Mouse (Mus musculus) fibroblast of lung, adult 2 months (primary cell): Measurements from ENCODE around the gene Herc1.

Experiments used
- DNase-seq: peaks from one replicate; pipeline ENCODE4 v3.0.0-alpha.2; 2011; ENCODE audit warnings: low read depth

Gene Herc1

DNA sequence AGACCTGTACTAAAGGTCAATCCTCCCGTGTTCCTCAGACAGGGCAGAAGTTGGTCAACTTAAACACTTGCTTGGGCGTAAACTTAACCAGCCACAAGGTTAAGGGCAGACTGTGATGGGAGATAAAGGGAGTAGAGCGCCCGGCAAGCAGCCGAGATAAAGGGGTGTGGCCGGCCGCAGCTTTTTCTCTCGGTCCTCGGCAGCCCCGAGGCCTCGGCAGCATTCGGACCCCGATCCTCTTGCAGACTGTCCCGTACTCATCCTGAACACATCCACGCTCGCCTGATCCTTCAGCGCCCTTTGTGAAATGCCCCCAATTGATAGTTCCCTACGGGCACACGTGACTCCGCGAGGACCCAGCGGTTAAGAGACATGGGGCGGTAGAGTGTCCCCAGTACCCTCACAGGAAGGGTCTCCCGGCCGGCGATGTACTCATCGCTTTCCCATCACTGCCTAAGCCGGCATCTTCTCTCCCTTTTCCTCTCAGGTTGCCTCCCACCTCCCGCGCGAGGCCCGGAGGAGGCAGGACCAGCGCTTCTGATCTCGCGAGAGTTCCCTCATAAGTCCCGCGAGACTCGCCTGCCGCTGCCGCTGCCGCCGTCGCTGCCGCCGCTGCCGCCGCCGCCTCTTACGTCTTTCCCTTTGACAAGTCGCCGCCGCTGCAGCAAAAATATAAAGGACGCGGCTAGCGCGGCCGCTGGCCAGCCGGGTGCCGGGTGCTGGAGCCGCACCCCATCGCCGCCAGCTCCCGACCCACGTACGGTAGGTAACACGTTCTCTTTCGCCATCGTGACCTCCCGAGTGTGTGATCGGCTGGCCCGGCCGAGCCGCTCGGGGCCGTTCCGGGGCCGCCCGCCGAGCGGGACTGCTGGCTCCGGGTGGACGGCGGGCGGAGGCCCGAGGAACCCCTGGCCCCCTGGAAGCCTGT, at the start of gene Herc1:
TSS of gene Herc1 (plus strand) at position 591 of the 928 bp plus-strand sequence.
- peak; percentile 73 for DNase-seq

DNA sequence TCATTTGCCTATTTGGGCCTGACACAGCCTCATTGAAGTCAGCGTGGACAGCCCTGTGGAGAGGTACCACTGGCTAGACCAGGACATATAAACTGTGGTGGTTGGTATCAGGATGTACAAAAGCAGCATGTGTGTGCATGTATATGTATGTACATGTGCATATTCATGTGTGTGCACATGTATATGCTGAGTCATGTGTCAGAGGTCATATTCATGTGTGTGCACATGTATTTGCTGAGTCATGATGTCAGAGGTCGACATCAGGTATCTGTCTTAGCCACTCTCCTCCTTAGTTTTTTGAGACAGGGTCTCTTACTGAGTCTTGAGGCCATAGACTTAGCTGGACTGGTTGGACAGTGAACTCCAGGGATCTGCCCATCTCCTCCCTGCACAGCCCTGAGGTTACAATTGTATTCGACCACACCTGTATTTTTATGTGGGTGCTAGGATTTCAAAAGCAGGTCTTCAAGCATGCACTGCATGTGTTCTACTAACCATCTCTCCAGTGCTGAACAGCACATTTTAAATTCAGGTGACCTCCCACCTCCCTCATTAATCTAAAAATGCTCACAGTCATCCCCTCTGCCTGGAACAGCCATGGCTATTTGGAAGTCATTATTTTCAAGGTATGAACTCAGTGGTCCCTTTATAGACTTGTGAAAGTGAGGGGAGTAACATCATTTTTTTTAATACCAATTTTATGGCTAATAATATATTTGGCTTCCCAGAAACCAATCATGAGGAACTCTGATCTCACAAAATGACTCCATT, 45.7 kb upstream of the Herc1 start:
- DNase-seq = no peak

DNA sequence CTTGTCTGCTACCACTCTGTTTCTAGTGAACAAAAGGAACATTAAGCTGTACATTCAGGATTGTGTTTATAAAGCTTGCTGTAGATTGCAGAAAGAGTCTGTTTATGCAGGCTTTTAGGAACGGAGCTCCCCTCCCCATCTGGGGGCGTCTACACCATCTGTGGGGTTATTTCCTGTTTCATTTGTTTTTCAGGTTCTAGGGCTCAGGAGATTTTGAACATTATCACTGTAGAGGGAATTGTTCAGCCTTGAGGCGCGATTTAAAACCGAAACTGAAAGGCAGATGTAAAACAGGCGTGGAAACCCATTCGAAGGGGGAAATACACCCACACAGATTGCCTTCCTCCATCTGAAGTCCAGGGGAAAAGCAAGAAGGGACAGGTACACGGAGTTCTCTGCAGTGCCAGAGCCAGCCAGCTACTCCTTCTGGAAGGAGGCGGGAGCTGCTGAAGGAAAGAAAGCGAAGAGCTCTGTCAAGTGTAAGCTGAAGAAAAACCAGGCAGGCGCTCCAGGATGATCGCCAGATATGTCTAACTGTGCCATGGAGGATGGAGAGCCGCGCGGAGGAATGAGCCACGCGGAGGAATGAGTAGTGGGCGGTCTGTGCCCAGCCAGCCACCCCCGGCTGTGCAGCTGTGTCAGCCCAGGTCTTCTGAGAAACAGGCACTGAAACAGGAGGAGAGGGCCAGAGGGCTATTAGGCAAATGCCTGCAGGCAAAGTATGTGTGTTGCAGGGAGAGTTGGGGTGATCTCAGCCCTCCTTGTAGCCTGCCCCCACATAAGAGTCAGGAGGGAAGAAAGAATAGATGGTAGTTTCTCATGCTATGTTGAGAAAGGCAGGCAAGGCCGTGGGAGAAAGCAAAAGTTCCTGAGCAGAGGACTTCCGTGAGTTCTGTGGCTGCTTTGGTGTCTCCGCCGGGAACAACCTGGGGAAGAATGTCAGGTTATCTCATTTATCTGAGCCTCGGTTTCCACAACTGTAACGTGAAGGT, 44.8 kb upstream of the Herc1 start:
- no peak for DNase-seq

DNA sequence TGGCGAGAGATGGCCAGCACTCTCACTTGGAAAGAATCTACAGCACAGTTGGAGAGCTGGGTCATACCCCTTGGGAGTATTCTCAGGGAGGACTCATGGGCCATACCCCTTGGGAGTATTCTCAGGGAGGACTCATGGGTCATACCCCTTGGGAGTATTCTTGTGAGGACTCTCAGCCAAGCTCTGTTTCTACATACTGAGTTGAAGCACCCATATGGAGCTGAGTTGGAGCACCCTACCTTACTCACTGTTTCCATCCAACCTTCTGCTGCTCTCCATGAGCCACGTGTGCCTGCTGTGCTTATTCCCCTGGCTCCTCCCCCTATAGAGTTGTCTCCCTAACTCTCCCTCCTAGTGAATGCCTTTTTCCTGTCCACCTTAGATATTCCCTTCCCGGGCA, 43.8 kb upstream of the Herc1 start:
- no peak for DNase-seq

GRCm38 (mm10) chr9:66307341-66307740, 42.9 kb upstream of the Herc1 start:
- peak; percentile 67 for DNase-seq

DNA sequence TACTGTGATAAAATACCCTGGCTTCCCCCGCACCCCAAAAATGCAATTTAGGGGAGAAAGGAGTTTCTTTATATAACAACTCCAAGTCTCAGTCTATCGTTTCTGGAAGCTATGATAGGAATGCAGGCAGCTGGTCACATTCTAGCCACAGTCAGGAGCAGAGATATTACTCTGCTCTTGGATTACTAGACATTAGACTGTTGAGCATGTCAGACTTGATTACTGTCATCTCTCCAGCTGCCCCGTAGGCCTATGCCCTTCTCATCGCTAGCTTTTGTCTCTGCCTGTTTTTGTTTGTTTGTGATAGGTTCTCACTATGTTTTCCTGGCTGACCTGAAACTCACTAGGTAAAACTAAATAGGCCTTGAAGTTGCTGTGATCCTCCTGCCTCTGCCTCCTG, 41.5 kb upstream of the Herc1 start:
- DNase-seq = no peak

DNA sequence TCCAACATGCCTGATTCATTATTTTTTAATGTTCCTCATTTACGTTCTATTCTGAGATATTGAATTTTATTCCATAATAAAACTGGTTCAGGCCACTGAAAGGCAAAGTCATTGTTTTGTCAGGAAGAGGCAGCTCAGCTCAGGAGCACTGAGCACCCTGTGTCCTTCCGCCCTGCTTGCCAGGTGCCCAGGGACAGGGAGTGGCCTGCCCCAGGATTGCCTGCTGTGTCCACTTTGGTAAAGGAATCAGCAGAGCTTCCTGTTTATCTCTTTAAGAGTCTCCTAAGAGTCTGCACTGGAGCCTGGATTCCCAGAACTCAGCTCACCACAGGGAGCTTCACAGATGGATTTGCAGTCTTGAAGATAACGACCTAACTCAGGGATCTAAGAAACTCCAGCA, 38.8 kb upstream of the Herc1 start:
- DNase-seq = no peak

GRCm38 (mm10) chr9:66316603-66317002, 33.6 kb upstream of the Herc1 start:
- no peak for DNase-seq

DNA sequence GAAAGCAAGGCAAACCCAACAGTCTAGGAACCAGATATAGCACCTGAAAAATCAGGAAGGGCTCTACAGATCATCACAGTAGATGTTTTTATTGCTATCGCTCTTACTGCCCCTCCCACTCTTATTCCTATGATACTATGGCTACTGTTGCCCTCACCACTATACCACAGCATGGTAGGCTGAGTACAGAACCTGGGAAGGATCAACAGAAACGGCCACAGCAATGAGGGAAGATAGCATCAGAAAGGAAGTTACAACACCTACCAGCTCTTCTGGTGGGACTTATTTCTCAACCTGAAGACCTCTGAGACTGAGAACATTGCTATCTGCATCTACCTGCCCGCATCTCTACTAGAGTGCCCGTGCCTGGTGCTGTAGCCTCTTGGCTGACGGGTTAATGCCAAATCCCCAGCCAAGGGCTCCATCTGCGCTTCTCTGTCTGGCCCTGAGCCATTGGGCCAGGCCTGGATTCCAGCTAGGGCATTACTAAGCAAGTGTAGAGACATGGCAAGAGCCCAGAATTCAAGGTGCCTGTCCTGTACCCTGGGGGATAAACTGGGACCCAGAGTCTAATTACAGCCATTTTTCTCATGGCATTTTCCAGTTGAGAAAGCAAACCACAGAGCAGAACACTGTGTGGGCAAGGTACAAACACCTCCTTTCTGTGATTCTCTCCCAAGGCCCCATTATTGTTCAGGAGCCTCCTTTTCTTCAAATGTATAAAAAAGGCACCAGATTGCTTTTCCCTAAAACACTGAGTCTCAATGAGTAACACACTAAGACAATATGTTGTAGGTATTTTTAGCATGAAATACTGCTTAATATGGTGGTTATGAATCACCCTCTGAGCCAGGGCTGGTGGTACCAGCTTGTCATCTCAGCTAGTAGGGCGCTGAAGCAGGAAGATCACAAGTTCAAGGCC, 28.0 kb upstream of the Herc1 start:
- DNase-seq = no peak

GRCm38 (mm10) chr9:66326879-66327278, 23.4 kb upstream of the Herc1 start:
- no peak for DNase-seq

DNA sequence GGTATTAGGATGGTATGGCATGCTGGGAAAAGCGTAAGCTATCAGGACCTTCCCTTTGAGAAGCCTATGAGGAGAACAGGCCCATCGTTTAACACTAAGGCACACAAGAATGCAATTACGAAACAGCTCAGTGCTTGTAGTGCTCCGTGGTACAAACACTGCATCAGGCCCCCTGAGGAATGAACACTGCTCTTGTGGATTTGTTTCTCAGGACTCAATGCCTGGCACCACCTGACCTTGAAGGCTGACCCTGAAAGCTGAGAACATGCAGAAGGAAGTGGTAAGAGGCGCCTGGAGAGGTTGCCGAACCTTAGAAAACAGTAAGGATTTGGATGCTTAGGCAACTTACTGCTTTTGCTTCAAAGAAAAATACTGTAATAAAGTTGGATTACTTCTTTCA, 20.8 kb upstream of the Herc1 start:
- DNase-seq = peak; percentile 43

DNA sequence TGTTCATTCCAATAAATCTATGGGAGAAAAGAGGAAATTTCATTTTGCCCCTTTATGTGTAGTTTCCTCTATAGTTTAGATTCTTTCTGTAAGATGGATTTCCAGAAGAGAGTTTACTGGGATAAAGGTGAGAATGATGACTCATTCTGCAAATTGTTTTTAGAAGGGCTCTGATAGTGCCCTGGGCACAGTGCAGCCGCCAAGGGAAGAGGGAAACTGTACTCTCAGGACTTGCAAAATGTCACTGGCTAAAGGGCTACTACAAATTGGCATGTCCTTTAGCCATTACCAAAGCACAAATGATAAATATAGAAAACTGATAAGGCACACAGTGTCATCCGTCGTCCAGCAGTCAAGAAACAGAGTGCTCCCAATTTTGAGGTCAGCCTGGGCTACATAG, 19.8 kb upstream of the Herc1 start:
- DNase-seq = no peak

GRCm38 (mm10) chr9:66331548-66331947, 18.7 kb upstream of the Herc1 start:
- no peak for DNase-seq

GRCm38 (mm10) chr9:66332393-66332792, 17.9 kb upstream of the Herc1 start:
- no peak for DNase-seq

DNA sequence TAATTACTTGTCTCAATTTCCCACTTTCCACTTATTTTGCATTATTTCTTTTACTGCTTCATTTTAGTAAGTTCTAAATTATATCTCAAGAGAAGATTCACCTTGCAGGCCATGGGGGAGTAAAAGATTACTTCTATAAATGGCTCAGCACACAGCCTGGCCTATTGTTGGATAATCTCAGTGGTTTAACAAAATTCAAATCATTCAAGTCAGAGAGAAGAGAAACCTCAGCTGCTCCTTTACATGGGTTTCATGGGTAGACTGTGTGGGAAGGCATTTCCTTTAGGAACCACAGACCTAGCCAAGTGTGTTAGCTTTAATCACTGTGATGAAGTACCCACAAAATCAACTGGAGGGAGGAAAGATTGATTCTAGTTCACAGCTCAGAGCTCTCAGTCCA, 13.0 kb upstream of the Herc1 start:
- DNase-seq = peak; percentile 17

GRCm38 (mm10) chr9:66338005-66338782, 12.1 kb upstream of the Herc1 start:
- no peak for DNase-seq

DNA sequence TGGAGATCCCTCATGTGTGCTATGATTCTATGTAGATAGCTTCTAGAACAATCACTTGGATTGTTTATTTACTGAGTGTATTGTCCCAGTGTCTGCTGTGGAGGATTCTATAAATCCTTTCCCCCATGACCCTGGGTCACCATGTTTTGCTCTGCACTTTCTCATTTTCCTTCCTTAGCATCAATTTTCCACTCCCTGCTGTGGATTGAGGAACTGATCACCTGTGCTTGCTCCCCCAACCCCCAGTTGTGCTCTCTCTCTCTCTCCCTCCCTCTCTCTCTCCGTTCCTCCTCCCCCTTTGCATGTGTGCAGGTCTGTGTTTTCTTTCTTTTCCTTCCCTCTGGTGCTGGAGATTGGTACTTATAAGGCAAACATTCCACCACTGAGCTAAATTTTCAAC, 10.5 kb upstream of the Herc1 start:
- DNase-seq = no peak

DNA sequence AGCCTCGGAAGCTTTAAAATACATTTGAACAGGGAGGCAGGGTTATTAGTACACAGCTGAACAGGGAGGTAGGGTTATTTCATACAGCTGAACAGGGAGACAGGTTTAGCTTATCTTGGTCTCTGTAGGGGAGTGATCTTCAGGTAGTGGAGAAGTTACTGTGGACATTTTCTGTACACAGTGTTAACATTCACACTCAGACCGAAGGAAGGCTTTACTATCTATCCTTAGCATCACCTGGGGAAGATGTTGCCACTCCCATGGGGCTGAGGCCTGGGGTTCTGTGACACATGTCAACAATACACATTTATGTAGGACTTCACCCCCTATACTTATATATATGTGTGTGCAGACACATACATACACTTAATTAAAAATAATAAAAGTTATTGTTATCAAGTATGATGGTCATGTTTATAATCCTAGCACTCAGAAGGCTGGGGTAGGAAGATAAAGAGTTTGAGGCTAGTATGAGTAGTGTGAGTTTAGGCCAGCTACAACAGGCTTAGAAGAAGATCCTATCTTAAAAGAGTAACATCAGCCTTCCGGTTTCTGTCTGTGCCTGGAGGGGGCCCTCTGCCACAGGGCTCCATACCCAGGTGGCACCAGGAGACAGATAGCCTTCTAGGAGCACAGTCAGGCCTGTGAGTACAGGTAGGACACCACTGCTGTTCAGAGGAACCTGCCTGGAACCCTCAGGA, 9.7 kb upstream of the Herc1 start:
- DNase-seq = no peak

DNA sequence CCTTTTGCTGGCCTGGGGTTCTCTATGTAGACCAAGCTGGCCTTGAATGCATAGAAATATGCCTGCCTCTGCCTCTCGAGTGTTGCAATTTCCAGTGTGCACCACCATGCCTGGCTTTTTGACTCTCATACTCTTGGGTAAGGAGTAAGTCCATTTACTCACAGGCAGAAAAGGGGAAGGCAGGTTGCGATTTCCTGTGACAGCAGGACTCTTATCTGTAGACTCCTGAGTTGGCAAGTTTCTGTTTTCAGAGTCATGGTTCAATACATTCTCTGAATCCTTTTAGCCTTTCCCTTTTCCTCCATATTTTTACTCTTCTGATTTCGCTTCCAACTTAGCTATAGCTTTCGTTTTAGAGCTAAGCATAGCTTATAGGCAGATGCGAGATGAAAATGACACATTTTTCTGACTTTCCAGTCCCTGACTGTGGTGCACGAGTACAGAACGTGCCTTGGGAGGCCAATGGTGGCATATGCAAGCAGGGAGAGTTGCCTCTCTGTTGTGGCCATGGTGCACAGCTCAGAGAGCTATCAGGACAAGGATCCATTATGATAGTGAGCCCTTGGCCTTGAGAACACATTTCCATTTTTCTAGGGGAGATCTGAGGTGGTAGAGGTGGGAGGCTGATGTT, 2.7 kb upstream of the Herc1 start:
- DNase-seq = no peak
